8 mouse cellular contexts compared by ENCODE assay signal in genomic region chr12:80885301-80886288, GRCm38 (mm10). TPM values are rescaled to one million over a fixed set of nuclear protein-coding genes. Genes with fewer than 3 reads are reported as not detected.
A peak's percentile ranks its signal among the peaks of the same experiment; 100 is the strongest.
DNase-seq lines count a peak whose midpoint lies in the region; ATAC-seq and TF ChIP-seq lines count a peak whose summit lies in the region.

No protein-coding gene starts in this region.

- no peak for TF ChIP-seq CTCF in left cerebral cortex, adult 2 months (IDR thresholded peaks at IDR 0.05)

- peak; percentile 55; the same call in 1 of the 2 replicates for ATAC-seq in stomach, embryonic 15.5 days (ENCODE audit: insufficient read depth, low FRiP score, low read depth)

- H3K36me3 ChIP-seq in stomach, embryonic 15.5 days, result no peaks in the 10 kb centered on the region

- intact Hi-C loops in gastrocnemius, postnatal 36 days (cut with DNase I), result no loop called here
- intact Hi-C loops in left cerebral cortex, adult 2 months (cut with DNase I), result no loop called here

- no peaks in the 10 kb centered on the region for H3K27me3 ChIP-seq in stomach, embryonic 15.5 days (replicated peaks)

- peak overlapping the region; percentile 26 for H3K27ac ChIP-seq in stomach, embryonic 15.5 days
- H3K27ac ChIP-seq in left cerebral cortex, adult 2 months, result no peak overlapping the region

- no peak overlapping the region for H3K9ac ChIP-seq in stomach, embryonic 15.5 days

- WGBS in stomach, embryonic 15.5 days, result 30% methylated on average over 15 of the region's 15 CpGs

- H3K4me3 ChIP-seq in stomach, embryonic 15.5 days (replicated peaks), result no peak overlapping the region; the same call in 1 of the 2 replicates
- no peak overlapping the region for H3K4me3 ChIP-seq in left cerebral cortex, adult 2 months

- DNase-seq in CD4-positive helper T cell, adult 2 months (ENCODE audit: low read depth, low spot score), result peak; percentile 72
- peak; percentile 50 for DNase-seq in adrenal gland, adult 8-10 months
- peak; percentile 56 to 64 for DNase-seq in gastrocnemius, postnatal 36 days
- DNase-seq in kidney, adult 11 months, result peak; percentile 74
- peak; percentile 74 to 77 for DNase-seq in lung, adult 18-20 months
- DNase-seq in cerebellum, adult 11-12 months, result no peak
- DNase-seq in left cerebral cortex, adult 2 months (ENCODE audit: extremely low spot score in 1 of 2, low spot score in 2 of 2), result no peak

- no peaks in the 10 kb centered on the region for H3K9me3 ChIP-seq in stomach, embryonic 15.5 days

- H3K4me2 ChIP-seq in stomach, embryonic 15.5 days, result peak overlapping the region; percentile 33; the same call in 1 of the 2 replicates

- peaks cover 12% of the 10 kb centered on the region; the same call in 1 of the 2 replicates for H3K4me1 ChIP-seq in stomach, embryonic 15.5 days

RNA-seq across cellular contexts. Expression of gene Srsf5, which starts 59.7 kb away (rescaled TPM):
- 100 to 1,000 TPM; 281 to 615 (median 513) TPM for total RNA-seq in adrenal gland, adult 8-10 months (2022)
- 100 to 1,000 TPM in 1 of 2 experiments, 10 to 100 TPM in 1; 68.5 to 119 TPM for total RNA-seq in gastrocnemius, postnatal 36 days (2021)
- 586 and 630 TPM in 2 replicates for polyA plus RNA-seq in stomach, embryonic 15.5 days (2015; fragmentation: Nextera tagmentation; extraction: Ambion mirVana)
- 100 to 1,000 TPM; 355 to 360 TPM for total RNA-seq in left cerebral cortex, adult 2 months (2021)

Comparison
In these comparisons a context has a peak if more than half of its experiments do, and no peak if none do; other contexts are left out.
1. DNase-seq: peak in CD4-positive helper T cell, adult 2 months (single experiment), adrenal gland, adult 8-10 months (single experiment), gastrocnemius, postnatal 36 days (2 of 2), kidney, adult 11 months (single experiment) and lung, adult 18-20 months (2 of 2); none in cerebellum, adult 11-12 months (single experiment) and left cerebral cortex, adult 2 months (0 of 2).